Mouse (Mus musculus) midbrain, embryonic 10.5 days (tissue): Measurements from ENCODE around the gene Begain. TPM values are rescaled to one million over a fixed set of nuclear protein-coding genes. Genes with fewer than 3 reads are reported as not detected.

Experiments used
- DNase-seq: peaks from one replicate; pipeline ENCODE4 v3.0.0-alpha.2; 2017; ENCODE audit warnings: low spot score
- H3K27ac ChIP-seq: fragments of 300-500 bp; sonication (generic); replicated peaks from 2 replicates; pipeline ENCODE4 v1.5.1; 2016; ENCODE audit warnings: mild to moderate bottlenecking
- H3K27me3 ChIP-seq: fragments of 300-500 bp; sonication (generic); 2 replicates; pipeline ENCODE4 v1.6.1; 2016; ENCODE audit warnings: low read depth, mild to moderate bottlenecking; ENCODE audit not compliant: poor library complexity, severe bottlenecking
- H3K36me3 ChIP-seq: fragments of 300-500 bp; sonication (generic); 2 replicates; pipeline ENCODE4 v1.6.1; 2016; ENCODE audit warnings: mild to moderate bottlenecking, moderate library complexity
- H3K4me1 ChIP-seq: fragments of 300-500 bp; sonication (generic); 2 replicates; pipeline ENCODE4 v1.6.1; 2016
- H3K4me3 ChIP-seq: fragments of 300-500 bp; sonication (generic); 2 replicates; pipeline ENCODE4 v1.5.1; 2016; ENCODE audit warnings: mild to moderate bottlenecking, moderate library complexity
- H3K9me3 ChIP-seq: fragments of 300-500 bp; sonication (generic); replicated peaks from 2 replicates; pipeline ENCODE4 v1.6.1; 2016; ENCODE audit warnings: mild to moderate bottlenecking
- WGBS: fragments of 180-500 bp; shearing (Covaris S2); methylation state at CpG from one replicate; pipeline ENCODE4 v1.1.7; 2016; 5-methylcytosine and 5-hydroxymethylcytosine counted together
- polyA plus RNA-seq: library from polyadenylated mRNA; unstranded; fragments of >200 nt; fragmentation: Nextera tagmentation; extraction: Ambion mirVana; gene quantifications from 2 replicates; pipeline ENCODE4 v1.2.1, GENCODE M21; 2016

Begain gene
- polyA plus RNA-seq, 1 experiment from 2014 or later, result 4.3 TPM

DNA sequence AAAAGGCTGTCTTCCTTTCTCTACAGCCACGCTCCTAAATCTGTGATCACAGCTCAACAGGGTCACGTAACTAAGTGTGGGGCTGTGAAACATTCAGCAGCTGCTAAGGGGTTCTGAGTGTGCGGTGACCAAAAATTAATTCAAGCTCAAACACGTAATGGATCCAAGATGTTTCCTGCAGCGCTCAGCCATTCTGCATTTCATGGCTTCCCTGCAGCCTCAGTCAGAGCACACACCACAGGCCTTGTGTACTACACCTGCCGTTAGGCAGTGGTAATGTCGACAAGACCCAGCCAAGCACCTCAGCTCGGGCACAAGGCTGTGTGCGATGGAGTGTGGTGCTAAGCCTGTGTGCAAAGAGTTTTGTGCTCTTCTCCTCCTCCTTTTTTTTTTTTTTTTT, 80.6 kb downstream of the Begain start:
- 82% methylated on average over 9 of the region's 9 CpGs for WGBS
- H3K9me3 ChIP-seq, result no peaks in the 10 kb centered on the region
- no peaks in the 10 kb centered on the region for H3K36me3 ChIP-seq
- H3K4me1 ChIP-seq, result peaks cover 11% of the 10 kb centered on the region; the same call in 1 of the 2 replicates
- no peaks in the 10 kb centered on the region for H3K27me3 ChIP-seq
- no peak overlapping the region for H3K27ac ChIP-seq
- H3K4me3 ChIP-seq, result no peak overlapping the region
- DNase-seq, result no peak

DNA sequence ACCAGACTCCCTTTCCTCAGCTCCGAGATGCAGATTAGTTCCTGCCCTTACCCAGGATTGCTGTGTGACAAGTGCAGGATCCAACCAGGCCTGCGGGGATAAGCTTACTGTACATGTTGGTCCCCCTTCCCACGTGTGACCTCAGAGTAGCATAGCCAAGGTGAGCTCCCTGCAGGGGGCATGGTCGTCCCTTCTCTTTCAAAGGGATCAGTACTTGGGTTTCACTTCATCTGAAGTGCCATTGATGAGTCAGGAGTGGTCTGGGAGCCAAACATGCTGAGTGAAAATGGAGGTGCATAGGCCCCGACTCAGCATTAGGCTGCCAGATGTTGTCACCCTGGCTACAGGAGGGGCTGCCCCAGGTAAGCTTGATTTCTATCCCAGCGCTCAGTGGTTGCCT, 83.0 kb downstream of the Begain start:
- DNase-seq, result no peak
- H3K36me3 ChIP-seq, result no peaks in the 10 kb centered on the region
- 0 out of 2 replicates have a peak, but pooled peaks cover 4% of the 10 kb centered on the region for H3K27me3 ChIP-seq
- peak overlapping the region; percentile 29; the same call in 1 of the 2 replicates for H3K27ac ChIP-seq
- no peak overlapping the region for H3K4me3 ChIP-seq
- peaks cover 22% of the 10 kb centered on the region for H3K4me1 ChIP-seq
- 75% methylated on average over 6 of the region's 6 CpGs for WGBS
- no peaks in the 10 kb centered on the region for H3K9me3 ChIP-seq

- Histone ChIP-seq H3K27me3 (0 out of 2 replicates have a peak, but pooled peaks cover 4% of the 10 kb centered on the region), H3K9me3 (no peaks in the 10 kb centered on the region), H3K4me3 (no peak overlapping the region), H3K4me1 (peaks cover 28% of the 10 kb centered on the region), H3K36me3 (no peaks in the 10 kb centered on the region), H3K27ac (peak overlapping the region; percentile 29; the same call in 1 of the 2 replicates)
- no peak for DNase-seq
- 86% methylated on average over 8 of the region's 8 CpGs for WGBS
Observed at GRCm38 (mm10) chr12:108984471-108984870, 83.5 kb downstream of the Begain start.

DNA sequence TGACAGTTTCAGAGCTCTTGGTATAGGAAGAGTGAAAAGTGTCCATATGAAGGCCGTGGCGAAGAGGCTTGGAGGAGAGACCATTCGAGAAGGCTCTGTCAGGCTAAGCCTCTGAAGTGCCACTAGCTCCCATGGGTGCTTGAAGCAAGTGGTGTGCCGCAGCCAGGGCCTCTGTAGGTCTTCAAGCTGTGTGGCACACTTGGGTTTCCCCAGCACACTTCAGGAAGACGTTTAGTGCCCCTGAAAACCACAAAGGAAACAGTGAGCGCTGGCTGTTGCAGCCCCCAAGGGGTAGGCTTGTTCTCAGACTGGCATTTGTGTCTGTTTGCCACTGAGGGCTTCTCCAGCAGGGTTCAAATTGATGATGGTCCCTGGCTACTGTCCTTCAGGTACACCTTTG, 84.5 kb downstream of the Begain start:
- H3K27ac ChIP-seq, result no peak overlapping the region
- no peaks in the 10 kb centered on the region for H3K36me3 ChIP-seq
- H3K9me3 ChIP-seq, result no peaks in the 10 kb centered on the region
- no peak for DNase-seq
- H3K4me3 ChIP-seq, result no peak overlapping the region
- peaks cover 36% of the 10 kb centered on the region for H3K4me1 ChIP-seq
- 93% methylated on average over 6 of the region's 6 CpGs for WGBS
- 0 out of 2 replicates have a peak, but pooled peaks cover 4% of the 10 kb centered on the region for H3K27me3 ChIP-seq

- Histone ChIP-seq H3K4me3 (no peak overlapping the region), H3K9me3 (no peaks in the 10 kb centered on the region), H3K36me3 (no peaks in the 10 kb centered on the region), H3K27ac (no peak overlapping the region), H3K4me1 (peaks cover 36% of the 10 kb centered on the region), H3K27me3 (0 out of 2 replicates have a peak, but pooled peaks cover 4% of the 10 kb centered on the region)
- 85% methylated on average over 6 of the region's 6 CpGs for WGBS
- no peak for DNase-seq
Observed at GRCm38 (mm10) chr12:108982684-108982960, 85.4 kb downstream of the Begain start.

Other genes with a start within 250 kb of the Begain start
- gene Slc25a29, start 232.3 kb downstream of the Begain start, polyA plus RNA-seq, result 12.4 TPM in 2 replicates
- gene Slc25a47, start 232.2 kb downstream of the Begain start, polyA plus RNA-seq, result 11.7 and 12.5 TPM in 2 replicates
- gene Wdr25, start 174.6 kb downstream of the Begain start, polyA plus RNA-seq, result 7.3 and 11.2 TPM in 2 replicates
- 151 and 156 TPM in 2 replicates for gene Wars, start 174.0 kb downstream of the Begain start, polyA plus RNA-seq